7 mouse cellular contexts compared by ENCODE assay signal in genomic region chr7:34388445-34389276, GRCm38 (mm10). TPM values are rescaled to one million over a fixed set of nuclear protein-coding genes. Genes with fewer than 3 reads are reported as not detected.
DNase-seq lines count a peak whose midpoint lies in the region; ATAC-seq lines count a peak whose summit lies in the region.

No protein-coding gene starts in this region.

- H3K4me3 ChIP-seq in limb, embryonic 11.5 days (ENCODE audit: low read depth, low read length), result peak overlapping the region; percentile 85
- peak overlapping the region; percentile 93 for H3K4me3 ChIP-seq in midbrain, embryonic 12.5 days

- no peaks in the 10 kb centered on the region for H3K27me3 ChIP-seq in limb, embryonic 11.5 days (ENCODE audit: control insufficient read depth, insufficient read depth, low read length)
- no peaks in the 10 kb centered on the region for H3K27me3 ChIP-seq in midbrain, embryonic 12.5 days

- H3K36me3 ChIP-seq in limb, embryonic 11.5 days (ENCODE audit: control insufficient read depth, insufficient read depth, low read length), result no peaks in the 10 kb centered on the region
- H3K36me3 ChIP-seq in midbrain, embryonic 12.5 days, result no peaks in the 10 kb centered on the region

- ATAC-seq in common myeloid progenitor, adult 5-6 weeks (replicated peaks; ENCODE audit: low read depth, poor library complexity, severe bottlenecking), result peak; percentile 55
- ATAC-seq in inflammation-experienced regulatory T-cells, adult 6 months, result peak; percentile 81
- ATAC-seq in limb, embryonic 11.5 days (ENCODE audit: insufficient number of reproducible peaks, low FRiP score, low TSS enrichment, low read depth), result peak; percentile 22; the same call in 1 of the 2 replicates
- no peak for ATAC-seq in midbrain, embryonic 12.5 days (ENCODE audit: low FRiP score, low read depth)

- H3K27ac ChIP-seq in limb, embryonic 11.5 days (replicated peaks; ENCODE audit: low read depth, low read length), result peak overlapping the region; percentile 98
- H3K27ac ChIP-seq in midbrain, embryonic 12.5 days (replicated peaks), result peak overlapping the region; percentile 98

- H3K9me3 ChIP-seq in limb, embryonic 11.5 days (ENCODE audit: control insufficient read depth, low read length), result no peaks in the 10 kb centered on the region
- H3K9me3 ChIP-seq in midbrain, embryonic 12.5 days, result no peaks in the 10 kb centered on the region

- peak overlapping the region; percentile 99 for H3K9ac ChIP-seq in limb, embryonic 11.5 days (ENCODE audit: low read length)
- peak overlapping the region; percentile 95 for H3K9ac ChIP-seq in midbrain, embryonic 12.5 days (replicated peaks)

- WGBS in limb, embryonic 11.5 days, result under 1% methylated on average over 64 of the region's 64 CpGs
- WGBS in midbrain, embryonic 12.5 days, result under 1% methylated on average over 64 of the region's 64 CpGs

- peaks cover 9% of the 10 kb centered on the region; the same call in 1 of the 2 replicates for H3K4me1 ChIP-seq in limb, embryonic 11.5 days (ENCODE audit: control insufficient read depth, insufficient read depth, low read length)
- peaks cover 29% of the 10 kb centered on the region for H3K4me1 ChIP-seq in midbrain, embryonic 12.5 days

- intact Hi-C loops in gastrocnemius, postnatal 14 days (cut with DNase I; ENCODE audit: low total_unique reads), result no loop called here

- DNase-seq in adrenal gland, adult (ENCODE audit: inconsistent age in 2 of 2, low spot score in 1 of 2), result peak; percentile 80 to 95
- DNase-seq in gastrocnemius, postnatal 14 days, result peak; percentile 73
- peak; percentile 69 for DNase-seq in limb, embryonic 11.5 days (ENCODE audit: low spot score)
- peak; percentile 30 for DNase-seq in skeletal muscle tissue, adult 2 months (ENCODE audit: low read depth, low spot score)

- H3K4me2 ChIP-seq in limb, embryonic 11.5 days (ENCODE audit: low read depth, severe bottlenecking), result peak overlapping the region; percentile 83
- peak overlapping the region; percentile 89 for H3K4me2 ChIP-seq in midbrain, embryonic 12.5 days (replicated peaks)

RNA-seq across cellular contexts. Expression of gene Lsm14a, which starts 4.5 kb away (rescaled TPM):
- 64.2 and 105 TPM in 2 replicates for total RNA-seq in common myeloid progenitor, adult 5-6 weeks (2017)
- total RNA-seq in gastrocnemius, postnatal 14 days (2021), result 10 to 100 TPM; 62.0 to 67.8 TPM
- polyA plus RNA-seq in inflammation-experienced regulatory T-cells, adult 6 months (2017; shearing (Covaris generic)), result 10 to 100 TPM; 40.0 to 47.5 (median 41.5) TPM
- 65.5 and 70.5 TPM in 2 replicates for polyA plus RNA-seq in limb, embryonic 11.5 days (2014; fragmentation: Nextera tagmentation; extraction: Ambion mirVana)
- 117 and 120 TPM in 2 replicates for polyA plus RNA-seq in midbrain, embryonic 12.5 days (2016; fragmentation: Nextera tagmentation; extraction: Ambion mirVana)

Comparison
In these comparisons a context has a peak if more than half of its experiments do, and no peak if none do; other contexts are left out.
1. DNase-seq: peak in every context shown above with its lines; median percentile 88 in adrenal gland, adult; 73 in gastrocnemius, postnatal 14 days; 69 in limb, embryonic 11.5 days; 30 in skeletal muscle tissue, adult 2 months.